Mouse (Mus musculus) ES-E14 (cell line): Measurements from ENCODE around the gene Cers2. TPM values are rescaled to one million over a fixed set of nuclear protein-coding genes. Genes with fewer than 3 reads are reported as not detected.
A peak's percentile ranks its signal among the peaks of the same experiment; 100 is the strongest.

Source experiments
- DNase-seq: peaks from one replicate; pipeline ENCODE4 v3.0.0-alpha.2; 2013; ENCODE audit warnings: low read depth, low spot score
- H3K27ac ChIP-seq: 2 replicates; pipeline ENCODE4 v1.5.1; 2012; ENCODE audit warnings: low read depth, mild to moderate bottlenecking, low read length, moderate library complexity, mixed read lengths; ENCODE audit not compliant: poor library complexity, insufficient read depth, severe bottlenecking
- H3K36me3 ChIP-seq: 2 replicates; pipeline ENCODE4 v1.6.1; 2012; ENCODE audit warnings: mild to moderate bottlenecking, low read length, moderate library complexity, mixed read lengths; ENCODE audit not compliant: control insufficient read depth, poor library complexity, insufficient read depth, severe bottlenecking
- H3K4me1 ChIP-seq, 2 experiments: fragments of 150-350 bp in 1 of 2; sonication (generic) in 1 of 2; 2 replicates each; pipeline ENCODE4 v1.6.1; 2012; ENCODE audit warnings: low read length in 2 of 2, mild to moderate bottlenecking in 1 of 2, mixed read lengths in 1 of 2; ENCODE audit not compliant: control insufficient read depth in 2 of 2, insufficient read depth in 2 of 2, poor library complexity in 1 of 2
- H3K4me3 ChIP-seq, 2 experiments: fragments of 150-350 bp in 1 of 2; sonication (generic) in 1 of 2; 2 replicates each; pipeline ENCODE4 v1.5.1; 2012; ENCODE audit warnings: low read length in 2 of 2, low read depth in 1 of 2, mild to moderate bottlenecking in 1 of 2, mixed read lengths in 1 of 2; ENCODE audit not compliant: insufficient read depth in 1 of 2, poor library complexity in 1 of 2, severe bottlenecking in 1 of 2
- H3K9ac ChIP-seq: 2 replicates; pipeline ENCODE4 v1.6.1; 2012; ENCODE audit warnings: low read depth, mild to moderate bottlenecking, low read length, mixed read lengths; ENCODE audit not compliant: poor library complexity, insufficient read depth, severe bottlenecking
- H3K9me3 ChIP-seq: fragments of 150-350 bp; sonication (generic); 2 replicates; pipeline ENCODE4 v1.6.1; 2012; ENCODE audit warnings: low read depth, mild to moderate bottlenecking, low read length; ENCODE audit not compliant: control insufficient read depth, insufficient read depth
- CHD2 ChIP-seq: IDR thresholded peaks from 2 replicates; pipeline ENCODE4 v1.6.1; 2014; ENCODE audit warnings: mild to moderate bottlenecking, low read depth, low read length, inconsistent platforms
- HCFC1 ChIP-seq: IDR thresholded peaks from 2 replicates; pipeline ENCODE4 v1.6.1; 2012; ENCODE audit warnings: low read length, inconsistent platforms, borderline replicate concordance; ENCODE audit not compliant: insufficient read depth
- MAFK ChIP-seq: IDR thresholded peaks from 2 replicates; pipeline ENCODE4 v1.6.1; 2014; ENCODE audit warnings: mild to moderate bottlenecking, low read depth, low read length, inconsistent platforms; ENCODE audit not compliant: insufficient read depth
- ZC3H11A ChIP-seq: IDR thresholded peaks from 2 replicates; pipeline ENCODE4 v1.6.1; 2012; ENCODE audit warnings: low read depth, mild to moderate bottlenecking, inconsistent platforms, low read length, borderline replicate concordance
- ZNF384 ChIP-seq: IDR thresholded peaks from 2 replicates; pipeline ENCODE4 v1.6.1; 2012; ENCODE audit warnings: low read depth, low read length, inconsistent platforms
- in situ Hi-C, 2 experiments: fragments of 600-800 bp; cut with MboI; formaldehyde crosslinking; loops; one replicate each; pipeline ENCODE4 v1.15.1; 2025; ENCODE audit warnings: low sequenced_read_pairs in 2 of 2, inconsistent platforms in 1 of 2; ENCODE audit not compliant: unreplicated experiment in 2 of 2
- total RNA-seq: library from RNA; depleted of rRNA; stranded (reverse); fragments of 300-350 nt; gene quantifications from 2 replicates; pipeline ENCODE4 v1.2.3, GENCODE M21; 2012

Gene Cers2
- total RNA-seq, 1 experiment, result 87.6 TPM

DNA sequence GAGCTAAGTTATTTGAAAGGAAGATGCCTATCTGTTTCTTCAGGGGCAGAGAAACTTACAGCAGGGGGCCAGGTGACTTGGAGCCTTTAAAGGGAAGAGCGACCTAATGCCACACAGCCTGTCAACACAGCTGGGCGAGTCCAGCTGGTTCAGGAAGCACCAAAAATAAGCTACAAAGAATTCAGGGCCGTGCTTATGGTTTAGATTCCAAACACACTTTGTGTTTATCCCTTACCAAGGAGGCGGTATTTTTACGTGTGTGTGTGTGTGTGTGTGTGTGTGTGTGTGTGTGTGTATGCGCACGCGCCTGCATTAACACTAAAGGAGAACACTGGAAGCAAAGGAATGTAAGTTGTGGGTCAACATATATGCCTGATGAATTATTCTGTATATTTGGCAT is 33.8 kb upstream of the Cers2 start:
- Histone ChIP-seq H3K27ac (no peak overlapping the region), H3K9ac (peak overlapping the region; percentile 93), H3K4me3 (peak overlapping the region; percentile 94 to 98), H3K36me3 (no peaks in the 10 kb centered on the region), H3K9me3 (no peaks in the 10 kb centered on the region), H3K4me1 (peaks cover 6 to 8% of the 10 kb centered on the region in 2 experiments; a peak in 3 of 4 replicates)
- in situ Hi-C loops, result no loop called here
- no peak for TF ChIP-seq CHD2
- DNase-seq, result no peak

- H3K9ac ChIP-seq, result peak within 1 kb of the TSS; percentile 93
- DNase-seq, result peak; percentile 95
- peak within 1 kb of the TSS; percentile 94 to 98 for H3K4me3 ChIP-seq
- H3K4me1 ChIP-seq, result peaks cover 6% of the 10 kb centered on the region in 2 experiments; a peak in 3 of 4 replicates
- in situ Hi-C loops, result no loop called here
- no peaks in the 10 kb centered on the region for H3K9me3 ChIP-seq
- no peaks in the 10 kb centered on the region for H3K36me3 ChIP-seq
- H3K27ac ChIP-seq, result peak within 1 kb of the TSS; percentile 75
- TF ChIP-seq MAFK (no peak), HCFC1 (peak; percentile 93), ZC3H11A (no peak), CHD2 (no peak), ZNF384 (no peak)
These were observed 33.1 kb upstream of the Cers2 start, which contains the start of the genes Mindy1 and Prune1 for GRCm38 (mm10) chr3:95281216-95282126. Mindy1 (plus strand) TSS chr3:95281345. Prune1 (minus strand) TSS chr3:95282076.

GRCm38 (mm10) chr3:95282381-95282864 is 32.2 kb upstream of the Cers2 start:
- TF ChIP-seq CHD2 (no peak), ZNF384 (no peak), MAFK (no peak), HCFC1 (no peak), ZC3H11A (no peak)
- no peaks in the 10 kb centered on the region for H3K36me3 ChIP-seq
- H3K27ac ChIP-seq, result peak overlapping the region; percentile 70; the same call in 1 of the 2 replicates
- in situ Hi-C loops, result no loop called here
- no peak for DNase-seq
- no peaks in the 10 kb centered on the region for H3K9me3 ChIP-seq
- H3K9ac ChIP-seq, result peak overlapping the region; percentile 77
- H3K4me3 ChIP-seq, result peak overlapping the region; percentile 82 to 94
- peaks cover 2 to 9% of the 10 kb centered on the region in 2 experiments; a peak in 3 of 4 replicates for H3K4me1 ChIP-seq

DNA sequence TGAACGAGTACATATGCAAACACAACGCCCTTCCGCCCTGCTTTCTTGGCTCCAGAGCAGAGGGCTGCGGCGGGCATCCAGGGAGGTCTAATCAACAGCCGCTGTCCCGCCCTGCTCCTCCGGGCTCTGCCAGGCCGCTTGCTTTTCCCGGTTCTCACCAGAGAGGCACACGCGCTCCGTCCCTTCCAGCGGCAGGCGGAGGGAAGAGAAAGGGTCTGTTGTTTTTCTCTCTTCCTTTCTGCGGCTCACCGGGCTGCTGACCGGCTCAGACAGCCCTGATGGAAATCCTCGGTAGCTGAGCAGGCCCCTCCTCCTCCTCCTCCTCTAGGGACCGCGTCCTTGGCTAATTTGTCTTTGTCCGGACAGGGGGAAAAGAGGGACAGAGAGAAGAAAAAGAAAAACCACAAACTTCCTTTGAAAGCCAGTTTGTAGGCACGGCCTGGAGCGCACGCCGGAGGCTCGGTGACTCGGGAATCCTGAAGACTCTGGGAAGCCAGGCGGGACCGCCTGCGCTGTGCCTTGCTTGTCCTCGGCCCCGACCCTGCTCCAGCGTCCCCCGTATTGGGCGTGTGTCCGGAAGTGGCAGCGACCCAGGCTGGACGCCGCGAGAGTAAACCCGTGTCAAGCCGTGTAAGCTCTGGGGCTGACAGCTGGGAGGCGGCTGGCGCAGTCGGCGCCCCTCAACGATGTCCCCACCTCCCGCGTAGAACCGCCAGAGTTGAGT is 31.6 kb upstream of the Cers2 start:
- in situ Hi-C loops, result no loop called here
- Histone ChIP-seq H3K27ac (peak overlapping the region; percentile 70), H3K9ac (peak overlapping the region; percentile 77), H3K9me3 (no peaks in the 10 kb centered on the region), H3K36me3 (peaks cover 4% of the 10 kb centered on the region), H3K4me1 (peaks cover 2 to 9% of the 10 kb centered on the region in 2 experiments; a peak in 3 of 4 replicates), H3K4me3 (peak overlapping the region; percentile 82 to 94)
- TF ChIP-seq MAFK (no peak), HCFC1 (peak; percentile 50; the same call in 1 of the 2 replicates), ZNF384 (no peak)
- DNase-seq, result peak; percentile 71
